Mouse (Mus musculus) lung, postnatal 10 days (tissue): ENCODE measurements at regions not wholly inside any gene's neighbourhood (a gene's known extent, or its start where the extent isn't known, plus 50 kb on each side); places are given as distances from the start of the nearest gene placed in this dataset.

Source experiments
- DNase-seq: peaks from one replicate; pipeline ENCODE4 v3.0.0; 2021

- no peak for DNase-seq
Observed at GRCm38 (mm10) chr17:7467638-7468037, 82.4 kb upstream of the Unc93a2 start.

DNA sequence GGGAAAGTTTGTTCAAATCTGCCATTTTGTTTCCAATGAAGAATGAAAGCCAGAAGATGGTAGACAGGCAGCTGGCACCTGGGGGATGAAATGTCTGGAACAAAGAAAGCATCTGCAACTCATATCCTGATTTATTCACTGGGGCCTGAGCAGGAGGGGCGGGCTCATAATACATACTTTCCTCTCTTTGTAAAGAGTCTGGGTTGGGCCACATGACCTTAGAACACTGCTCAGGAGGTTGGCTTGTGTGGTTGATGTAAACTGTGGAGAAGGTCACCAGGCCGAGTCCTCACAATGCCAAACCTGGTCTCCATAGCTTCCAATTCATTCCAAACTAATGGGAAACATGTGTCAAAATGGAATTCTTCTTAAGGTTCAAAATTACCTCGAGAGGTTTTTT lies 79.6 kb upstream of the Unc93a2 start:
- no peak for DNase-seq

DNA sequence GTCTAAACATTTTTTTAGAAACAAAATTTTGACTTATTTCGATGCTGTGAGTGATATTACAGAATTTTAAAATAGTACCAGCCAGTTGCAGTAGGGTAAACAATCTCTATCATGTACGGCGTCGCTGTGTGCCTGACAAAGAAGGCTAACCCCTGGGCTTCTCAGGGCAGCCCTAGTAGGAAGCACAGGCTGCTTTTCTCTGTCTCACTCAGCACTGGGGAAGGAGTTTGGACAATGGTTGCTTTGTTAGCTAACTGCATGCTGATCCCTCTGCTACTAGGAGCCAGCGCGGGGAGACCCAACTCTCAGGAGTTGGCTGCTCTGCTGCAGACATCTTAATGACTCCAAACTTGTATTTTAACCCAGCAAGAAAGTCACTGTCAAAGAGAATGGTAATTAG lies 75.9 kb upstream of the Unc93a2 start:
- DNase-seq: no peak

GRCm38 (mm10) chr17:7456939-7457338 lies 71.7 kb upstream of the Unc93a2 start:
- no peak for DNase-seq

- DNase-seq: peak; percentile 76
Observed at GRCm38 (mm10) chr17:7443822-7444221, 58.6 kb upstream of the Unc93a2 start.

DNA sequence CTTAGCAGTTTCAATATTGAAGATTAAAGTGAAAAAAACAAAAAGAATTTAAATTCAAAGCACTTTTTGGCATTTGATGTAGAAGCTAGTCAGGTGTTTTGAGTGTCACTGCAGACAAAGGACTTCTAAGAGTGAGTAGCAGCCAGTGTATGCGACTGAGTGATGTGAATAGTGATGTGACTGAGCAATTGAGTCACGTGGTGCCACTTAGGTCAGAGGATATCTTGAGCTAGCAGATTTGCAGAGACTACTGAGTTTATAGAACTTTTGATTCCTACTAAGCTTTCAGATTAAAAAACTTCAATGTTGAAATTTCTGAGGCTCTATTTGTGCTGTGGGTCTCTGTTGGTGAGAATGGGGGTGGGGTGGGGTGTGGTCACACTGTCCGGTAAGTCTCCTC lies 49.8 kb upstream of the Unc93a2 start:
- no peak for DNase-seq
